Mouse (Mus musculus) midbrain, embryonic 10.5 days (tissue): ENCODE data around the gene Olfr1367. TPM values are rescaled to one million over a fixed set of nuclear protein-coding genes. Genes with fewer than 3 reads are reported as not detected.

Source experiments
- DNase-seq: peaks from one replicate; pipeline ENCODE4 v3.0.0-alpha.2; 2017; ENCODE audit warnings: low spot score
- H3K27ac ChIP-seq: fragments of 300-500 bp; sonication (generic); replicated peaks from 2 replicates; pipeline ENCODE4 v1.5.1; 2016; ENCODE audit warnings: mild to moderate bottlenecking
- H3K27me3 ChIP-seq: fragments of 300-500 bp; sonication (generic); 2 replicates; pipeline ENCODE4 v1.6.1; 2016; ENCODE audit warnings: low read depth, mild to moderate bottlenecking; ENCODE audit not compliant: poor library complexity, severe bottlenecking
- H3K36me3 ChIP-seq: fragments of 300-500 bp; sonication (generic); 2 replicates; pipeline ENCODE4 v1.6.1; 2016; ENCODE audit warnings: mild to moderate bottlenecking, moderate library complexity
- H3K4me1 ChIP-seq: fragments of 300-500 bp; sonication (generic); 2 replicates; pipeline ENCODE4 v1.6.1; 2016
- H3K4me3 ChIP-seq: fragments of 300-500 bp; sonication (generic); 2 replicates; pipeline ENCODE4 v1.5.1; 2016; ENCODE audit warnings: mild to moderate bottlenecking, moderate library complexity
- H3K9me3 ChIP-seq: fragments of 300-500 bp; sonication (generic); replicated peaks from 2 replicates; pipeline ENCODE4 v1.6.1; 2016; ENCODE audit warnings: mild to moderate bottlenecking
- WGBS: fragments of 180-500 bp; shearing (Covaris S2); methylation state at CpG from one replicate; pipeline ENCODE4 v1.1.7; 2016; 5-methylcytosine and 5-hydroxymethylcytosine counted together
- polyA plus RNA-seq: library from polyadenylated mRNA; unstranded; fragments of >200 nt; fragmentation: Nextera tagmentation; extraction: Ambion mirVana; gene quantifications from 2 replicates; pipeline ENCODE4 v1.2.1, GENCODE M21; 2016

The Olfr1367 gene
- polyA plus RNA-seq = not detected in 2 replicates

GRCm38 (mm10) chr13:21346610-21347009 lies at the start of gene Olfr1367:
Olfr1367 (plus strand) TSS chr13:21346910.
- 89% methylated on average over 1 of the region's 1 CpGs for WGBS
- Histone ChIP-seq H3K9me3 (no peaks in the 10 kb centered on the region), H3K27ac (no peak within 1 kb of the TSS), H3K27me3 (no peaks in the 10 kb centered on the region), H3K4me3 (no peak within 1 kb of the TSS), H3K4me1 (no peaks in the 10 kb centered on the region), H3K36me3 (no peaks in the 10 kb centered on the region)
- DNase-seq = no peak

GRCm38 (mm10) chr13:21298557-21298956 lies 48.2 kb upstream of the Olfr1367 start:
- Histone ChIP-seq H3K27me3 (no peaks in the 10 kb centered on the region), H3K9me3 (no peaks in the 10 kb centered on the region), H3K4me1 (no peaks in the 10 kb centered on the region), H3K27ac (no peak overlapping the region), H3K36me3 (no peaks in the 10 kb centered on the region), H3K4me3 (no peak overlapping the region)
- WGBS = 32% methylated on average over 3 of the region's 3 CpGs
- DNase-seq = no peak

GRCm38 (mm10) chr13:21304483-21305066 lies 42.1 kb upstream of the Olfr1367 start:
- no peaks in the 10 kb centered on the region for H3K27me3 ChIP-seq
- no peak for DNase-seq
- no peak overlapping the region for H3K4me3 ChIP-seq
- no peak overlapping the region for H3K27ac ChIP-seq
- no peaks in the 10 kb centered on the region for H3K9me3 ChIP-seq
- H3K4me1 ChIP-seq = no peaks in the 10 kb centered on the region
- 75% methylated on average over 3 of the region's 3 CpGs for WGBS
- no peaks in the 10 kb centered on the region for H3K36me3 ChIP-seq

GRCm38 (mm10) chr13:21309788-21310187 lies 36.9 kb upstream of the Olfr1367 start:
- peaks cover 4% of the 10 kb centered on the region; the same call in 1 of the 2 replicates for H3K4me1 ChIP-seq
- 85% methylated on average over 2 of the region's 2 CpGs for WGBS
- H3K36me3 ChIP-seq = no peaks in the 10 kb centered on the region
- H3K9me3 ChIP-seq = no peaks in the 10 kb centered on the region
- no peaks in the 10 kb centered on the region for H3K27me3 ChIP-seq
- DNase-seq = no peak
- H3K27ac ChIP-seq = no peak overlapping the region
- H3K4me3 ChIP-seq = no peak overlapping the region

- H3K9me3 ChIP-seq = no peaks in the 10 kb centered on the region
- H3K27me3 ChIP-seq = no peaks in the 10 kb centered on the region
- no peak for DNase-seq
- WGBS = 20% methylated on average over 3 of the region's 3 CpGs
- H3K4me1 ChIP-seq = peaks cover 4% of the 10 kb centered on the region; the same call in 1 of the 2 replicates
- H3K4me3 ChIP-seq = no peak within 1 kb of the TSS
- no peaks in the 10 kb centered on the region for H3K36me3 ChIP-seq
- no peak within 1 kb of the TSS for H3K27ac ChIP-seq
These were observed 34.8 kb upstream of the Olfr1367 start, which contains the start of gene Gpx6 for GRCm38 (mm10) chr13:21311926-21312325. Gpx6 (plus strand) TSS chr13:21312125.

- DNase-seq = no peak
- no peak overlapping the region for H3K27ac ChIP-seq
- no peaks in the 10 kb centered on the region for H3K27me3 ChIP-seq
- no peak overlapping the region for H3K4me3 ChIP-seq
- 59% methylated on average over 3 of the region's 5 CpGs for WGBS
- H3K9me3 ChIP-seq = no peaks in the 10 kb centered on the region
- peaks cover 4% of the 10 kb centered on the region; the same call in 1 of the 2 replicates for H3K4me1 ChIP-seq
- no peaks in the 10 kb centered on the region for H3K36me3 ChIP-seq
These were observed 33.9 kb upstream of the Olfr1367 start for GRCm38 (mm10) chr13:21312854-21313253.

- 87% methylated on average over 4 of the region's 4 CpGs for WGBS
These were observed 32.8 kb upstream of the Olfr1367 start for GRCm38 (mm10) chr13:21313903-21314302.

GRCm38 (mm10) chr13:21320262-21320661 lies 26.4 kb upstream of the Olfr1367 start:
- H3K36me3 ChIP-seq = no peaks in the 10 kb centered on the region
- H3K27me3 ChIP-seq = no peaks in the 10 kb centered on the region
- WGBS = 77% methylated on average over 3 of the region's 3 CpGs
- no peak for DNase-seq
- H3K4me1 ChIP-seq = peaks cover 11% of the 10 kb centered on the region
- no peak overlapping the region for H3K27ac ChIP-seq
- H3K9me3 ChIP-seq = no peaks in the 10 kb centered on the region
- H3K4me3 ChIP-seq = no peak overlapping the region

More at GRCm38 (mm10) chr13:21313903-21314302, 32.8 kb upstream of the Olfr1367 start:
- Histone ChIP-seq H3K36me3 (no peaks in the 10 kb centered on the region), H3K4me1 (peaks cover 4% of the 10 kb centered on the region; the same call in 1 of the 2 replicates), H3K27me3 (no peaks in the 10 kb centered on the region), H3K4me3 (no peak overlapping the region), H3K27ac (no peak overlapping the region), H3K9me3 (no peaks in the 10 kb centered on the region)
- DNase-seq = no peak

- H3K36me3 ChIP-seq = no peaks in the 10 kb centered on the region
- DNase-seq = peak; percentile 53
- no peaks in the 10 kb centered on the region for H3K27me3 ChIP-seq
- WGBS = 2% methylated on average over 18 of the region's 18 CpGs
- H3K4me1 ChIP-seq = peaks cover 11% of the 10 kb centered on the region
- no peaks in the 10 kb centered on the region for H3K9me3 ChIP-seq
- peak overlapping the region; percentile 55 for H3K4me3 ChIP-seq
- H3K27ac ChIP-seq = 0 out of 2 replicates have a peak overlapping the region, but pooled peaks have one; percentile 28
These were observed 24.7 kb upstream of the Olfr1367 start for GRCm38 (mm10) chr13:21321890-21322494.

- Histone ChIP-seq H3K27ac (no peak overlapping the region), H3K9me3 (no peaks in the 10 kb centered on the region), H3K27me3 (0 out of 2 replicates have a peak, but pooled peaks cover under 1% of the 10 kb centered on the region), H3K4me1 (peaks cover 18% of the 10 kb centered on the region), H3K36me3 (no peaks in the 10 kb centered on the region), H3K4me3 (peak overlapping the region; percentile 55)
- WGBS = 12% methylated on average over 18 of the region's 18 CpGs
- peak; percentile 66 for DNase-seq
These were observed 24.0 kb upstream of the Olfr1367 start for GRCm38 (mm10) chr13:21322509-21323375.

- no peak for DNase-seq
- H3K36me3 ChIP-seq = no peaks in the 10 kb centered on the region
- H3K27me3 ChIP-seq = peaks cover 7% of the 10 kb centered on the region
- H3K4me3 ChIP-seq = peak overlapping the region; percentile 55
- peaks cover 20% of the 10 kb centered on the region for H3K4me1 ChIP-seq
- H3K27ac ChIP-seq = no peak overlapping the region
- H3K9me3 ChIP-seq = no peaks in the 10 kb centered on the region
- 63% methylated on average over 6 of the region's 6 CpGs for WGBS
These were observed 23.3 kb upstream of the Olfr1367 start for GRCm38 (mm10) chr13:21323405-21323804.

GRCm38 (mm10) chr13:21326191-21326590 lies 20.5 kb upstream of the Olfr1367 start:
- Histone ChIP-seq H3K36me3 (no peaks in the 10 kb centered on the region), H3K4me3 (peak overlapping the region; percentile 60), H3K9me3 (no peaks in the 10 kb centered on the region), H3K27ac (no peak overlapping the region), H3K27me3 (peaks cover 13% of the 10 kb centered on the region), H3K4me1 (peaks cover 20% of the 10 kb centered on the region)
- 17% methylated on average over 4 of the region's 4 CpGs for WGBS
- DNase-seq = peak; percentile 29
